Mouse (Mus musculus) fibroblast of lung, adult 2 months (primary cell): ENCODE measurements at regions not wholly inside any gene's neighbourhood (a gene's known extent, or its start where the extent isn't known, plus 50 kb on each side); places are given as distances from the start of the nearest gene placed in this dataset.
"Not testable (repeated sequence)": the region's sequence is repeated elsewhere in the genome, so short reads cannot be mapped to it uniquely, and the experiment has no call there.

Experiments used
- DNase-seq: peaks from one replicate; pipeline ENCODE4 v3.0.0-alpha.2; 2011; ENCODE audit warnings: low read depth

DNA sequence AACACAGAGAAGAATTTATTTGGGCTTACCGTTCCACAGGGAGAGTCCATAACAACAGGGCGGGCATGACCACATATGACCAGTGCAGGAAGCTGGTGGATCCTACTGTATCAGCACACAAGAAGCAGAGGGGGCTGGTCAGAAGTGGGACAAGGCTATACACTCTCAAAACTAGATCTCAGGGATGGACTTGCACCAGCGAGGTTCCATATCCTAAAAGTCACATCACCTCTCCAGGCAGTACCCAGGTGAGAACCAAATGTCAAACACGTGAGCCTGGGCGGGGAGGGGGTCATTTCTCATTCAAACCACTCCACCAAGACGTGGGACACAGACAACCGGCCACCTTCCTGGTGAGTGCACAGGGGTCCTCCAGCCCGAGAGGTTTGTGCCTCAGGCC is 167.9 kb downstream of the Basp1 start:
- no peak for DNase-seq

GRCm38 (mm10) chr15:25237665-25238664 is 175.6 kb downstream of the Basp1 start:
- no peak for DNase-seq

- DNase-seq = no peak
Observed at GRCm38 (mm10) chr15:25236191-25236723, 177.3 kb downstream of the Basp1 start.

- no peak for DNase-seq
Observed at GRCm38 (mm10) chr15:25234064-25234700, 179.4 kb downstream of the Basp1 start.

GRCm38 (mm10) chr15:25230213-25230612 is 183.4 kb downstream of the Basp1 start:
- DNase-seq = no peak

- no peak for DNase-seq
Observed at GRCm38 (mm10) chr15:25229807-25230206, 183.8 kb downstream of the Basp1 start.

- no peak for DNase-seq
Observed at GRCm38 (mm10) chr15:25227496-25227895, 186.1 kb downstream of the Basp1 start.

GRCm38 (mm10) chr15:25225936-25226335 is 187.6 kb downstream of the Basp1 start:
- no peak for DNase-seq

GRCm38 (mm10) chr15:25225431-25225830 is 188.1 kb downstream of the Basp1 start:
- DNase-seq = no peak

DNA sequence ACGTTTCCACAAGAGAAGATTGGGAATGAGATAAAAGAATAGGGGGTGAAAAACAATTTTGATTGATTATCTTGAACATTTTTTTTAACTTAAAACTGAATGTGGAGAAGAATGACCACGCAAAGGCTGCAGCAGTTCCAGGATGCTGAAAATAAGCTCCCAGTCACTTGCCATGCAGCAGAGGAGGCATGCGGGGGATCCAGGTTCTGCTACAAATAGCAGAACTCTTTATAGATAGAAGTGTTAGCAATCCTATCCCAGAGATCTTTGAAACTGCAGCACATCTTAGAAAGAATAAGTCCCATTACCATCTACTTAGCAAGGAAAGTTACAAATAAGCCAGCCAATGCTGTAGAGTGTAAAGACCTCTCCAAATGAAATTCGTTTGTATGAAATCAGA is 191.8 kb downstream of the Basp1 start:
- DNase-seq = no peak

DNA sequence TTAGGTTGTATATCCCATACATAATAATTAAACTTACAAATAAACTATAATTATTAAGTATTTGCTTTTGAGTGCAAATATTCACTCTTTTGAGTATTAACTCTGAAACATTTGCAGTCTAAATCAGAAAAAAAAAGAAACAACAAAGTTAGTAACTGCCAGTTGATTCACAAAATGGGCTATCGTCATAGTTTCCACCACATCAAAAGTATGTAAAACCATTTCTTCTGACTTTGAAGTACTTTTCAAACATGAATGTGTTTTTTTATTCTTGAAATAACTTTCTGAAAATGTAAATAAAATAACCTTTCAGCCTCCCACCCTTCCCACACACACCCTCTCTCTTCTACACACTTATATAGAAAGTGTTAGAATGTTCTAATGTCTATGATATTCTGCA is 197.2 kb downstream of the Basp1 start:
- no peak for DNase-seq

DNA sequence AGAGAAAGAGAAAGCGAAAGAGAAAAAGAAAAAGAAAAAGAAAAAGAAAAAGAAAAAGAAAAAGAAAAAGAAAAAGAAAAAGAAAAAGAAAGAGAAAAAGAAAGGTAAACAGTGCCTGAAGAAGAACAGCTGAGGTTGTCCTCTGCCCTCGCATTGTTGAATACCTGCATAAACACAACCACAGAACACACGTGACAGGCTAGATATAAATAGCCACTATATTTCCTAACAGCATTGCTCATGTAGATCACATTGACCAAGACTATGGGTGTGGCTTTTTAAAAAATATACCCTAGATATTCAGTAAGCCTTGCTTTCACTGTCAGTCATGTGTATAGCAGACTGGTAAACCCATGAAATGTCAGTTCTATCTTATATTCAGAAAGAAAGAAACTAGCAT is 211.5 kb downstream of the Basp1 start:
- DNase-seq = no peak

- DNase-seq = not testable (repeated sequence)
Observed at GRCm38 (mm10) chr15:25200249-25200648, 213.3 kb downstream of the Basp1 start.

GRCm38 (mm10) chr15:25187881-25188326 is 225.7 kb downstream of the Basp1 start:
- DNase-seq = no peak

GRCm38 (mm10) chr15:25172755-25173154 is 240.8 kb downstream of the Basp1 start:
- DNase-seq = no peak

DNA sequence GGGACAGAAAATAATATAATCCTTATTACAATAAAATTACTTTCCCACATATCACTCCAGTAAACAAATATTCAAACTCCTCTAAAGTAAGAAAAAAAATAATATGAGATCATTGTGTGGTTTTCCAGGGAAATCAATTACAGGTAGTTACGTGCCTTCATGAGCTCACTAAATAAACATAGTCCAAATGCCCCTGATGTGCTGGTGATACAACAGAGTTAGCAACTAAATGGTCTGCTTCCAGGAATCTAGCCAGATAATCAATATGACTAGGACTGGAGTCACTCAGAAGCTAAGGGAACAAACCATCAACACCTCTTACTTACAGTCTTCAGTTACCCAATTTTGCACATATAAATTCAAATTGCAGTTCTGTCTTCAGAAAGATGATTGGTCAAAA is 267.2 kb downstream of the Basp1 start:
- no peak for DNase-seq

GRCm38 (mm10) chr15:25144228-25144627 is 269.3 kb downstream of the Basp1 start:
- no peak for DNase-seq

GRCm38 (mm10) chr15:25140389-25141181 is 273.0 kb downstream of the Basp1 start:
- DNase-seq = peak; percentile 38

DNA sequence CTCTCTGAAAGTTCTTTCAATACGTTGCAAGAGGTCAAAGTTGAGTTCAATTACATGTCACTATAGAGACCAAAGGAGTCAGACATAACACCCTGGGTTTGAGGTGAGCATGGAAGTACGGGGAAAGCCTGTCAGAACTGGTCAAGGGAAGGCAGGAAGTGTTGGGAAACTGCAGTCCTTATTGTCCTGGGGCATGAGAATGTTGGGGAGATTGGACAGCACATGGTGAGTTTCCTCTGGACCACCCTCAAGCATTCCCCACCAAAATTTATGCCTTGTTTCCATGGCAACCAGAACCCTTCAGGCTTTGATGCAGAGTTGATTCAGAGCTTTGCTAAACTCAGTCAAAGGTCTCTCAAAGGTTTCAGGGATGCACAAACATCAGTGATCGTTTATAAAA is 276.5 kb downstream of the Basp1 start:
- DNase-seq = no peak

DNA sequence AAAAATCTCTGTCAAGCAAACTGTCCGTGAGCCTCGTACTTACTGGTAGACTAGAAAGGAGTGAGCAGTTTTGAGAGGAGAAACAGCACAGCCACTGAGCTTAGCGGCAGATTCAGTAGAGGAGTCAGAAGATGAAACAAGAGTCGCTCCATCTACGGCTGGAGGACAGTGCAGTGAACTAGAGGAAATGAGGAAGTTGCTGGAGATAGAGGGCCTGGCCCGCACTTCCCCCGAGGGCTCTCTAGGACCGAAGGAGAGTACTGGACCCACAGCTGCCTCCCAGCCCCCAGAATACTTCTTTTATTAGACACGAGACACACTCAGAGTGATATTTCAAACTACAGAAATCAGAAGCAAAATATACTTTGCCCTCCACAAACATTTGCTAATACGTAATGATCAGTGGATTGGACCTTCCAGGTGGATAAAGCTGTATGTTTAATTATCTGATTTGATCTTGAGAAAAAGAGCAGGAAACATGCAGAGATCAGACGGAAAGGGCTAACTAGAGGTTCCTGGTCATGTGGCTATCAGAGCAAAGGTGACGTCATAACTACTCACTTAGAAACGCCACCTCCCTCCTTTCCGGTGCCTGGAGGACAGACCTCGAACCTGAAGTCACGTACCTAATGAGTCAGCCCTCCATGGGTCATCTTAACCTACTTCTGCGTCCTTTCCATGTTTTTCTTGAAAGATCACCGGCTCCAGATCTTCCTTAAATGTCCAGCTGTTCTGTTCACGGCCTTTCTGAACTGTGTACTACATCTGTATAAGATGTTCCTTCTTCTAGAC is 277.9 kb downstream of the Basp1 start:
- DNase-seq = no peak

GRCm38 (mm10) chr15:25130096-25130495 is 283.5 kb downstream of the Basp1 start:
- DNase-seq = no peak
